22 mouse cellular contexts compared by ENCODE assay signal in genomic region chr17:65105622-65106021, GRCm38 (mm10).
"Had no signal": no experiment of that assay in that cellular context is flagged by ENCODE, and none has a peak within 500 bp of the region (broad histone marks: within the 10 kb centered on the region; RNA-seq: fewer than 3 reads in every experiment).

No protein-coding gene starts in this region.

- H3K27me3 ChIP-seq: heart, embryonic 12.5 days; hindbrain, embryonic 13.5 days; hindbrain, embryonic 15.5 days; limb, embryonic 12.5 days; liver, embryonic 13.5 days; liver, embryonic 15.5 days had no signal

- H3K4me3 ChIP-seq: gastrocnemius, adult 2 months; heart, embryonic 10.5 days; heart, embryonic 12.5 days; hindbrain, embryonic 13.5 days; hindbrain, embryonic 15.5 days; layer of hippocampus, adult 2 months; limb, embryonic 10.5 days; limb, embryonic 12.5 days; liver, embryonic 13.5 days; liver, embryonic 15.5 days had no signal

- H3K27ac ChIP-seq: gastrocnemius, adult 2 months; heart, embryonic 10.5 days; hindbrain, embryonic 13.5 days; hindbrain, embryonic 15.5 days; hindbrain, postnatal 0 days; layer of hippocampus, adult 2 months; limb, embryonic 10.5 days; limb, embryonic 12.5 days; liver, embryonic 13.5 days; liver, embryonic 15.5 days had no signal

- H3K36me3 ChIP-seq: heart, embryonic 10.5 days; heart, embryonic 12.5 days; hindbrain, embryonic 13.5 days; hindbrain, embryonic 15.5 days; limb, embryonic 10.5 days; limb, embryonic 12.5 days; liver, embryonic 13.5 days; liver, embryonic 15.5 days had no signal

- H3K4me1 ChIP-seq: hindbrain, embryonic 13.5 days; hindbrain, embryonic 15.5 days; limb, embryonic 10.5 days; limb, embryonic 12.5 days; liver, embryonic 13.5 days; liver, embryonic 15.5 days had no signal

- DNase-seq: gastrocnemius, adult 2 months; gastrocnemius, postnatal 10 days; gastrocnemius, postnatal 25 days; heart, adult 18-20 months; heart, postnatal 10 days; heart, postnatal 36 days; kidney, adult 11 months; kidney, adult 8-10 months; kidney, postnatal 10 days; kidney, postnatal 25 days; kidney, postnatal 4 days; liver; liver, embryonic 13.5 days had no signal
